Mouse (Mus musculus) midbrain, embryonic 11.5 days (tissue): Measurements from ENCODE around the gene Cdh18. TPM values are rescaled to one million over a fixed set of nuclear protein-coding genes. Genes with fewer than 3 reads are reported as not detected.
"Not testable (repeated sequence)": the region's sequence is repeated elsewhere in the genome, so short reads cannot be mapped to it uniquely, and the experiment has no call there.

Experiments used
- ATAC-seq: fragments of 200-750 bp; cut with Nextera tagmentation; 2 replicates; pipeline ENCODE4 v1.8.0; 2017; ENCODE audit warnings: moderate TSS enrichment, moderate library complexity; ENCODE audit not compliant: low FRiP score
- DNase-seq: peaks from one replicate; pipeline ENCODE4 v3.0.0; 2015; ENCODE audit warnings: low spot score; ENCODE audit errors: missing footprints
- H3K27ac ChIP-seq: fragments of 300-500 bp; sonication (generic); 2 replicates; pipeline ENCODE4 v1.5.1; 2014; ENCODE audit warnings: low read depth, low read length
- H3K27me3 ChIP-seq: fragments of 300-500 bp; sonication (generic); 2 replicates; pipeline ENCODE4 v1.6.1; 2014; ENCODE audit warnings: mild to moderate bottlenecking, low read length, moderate library complexity, mixed read lengths; ENCODE audit not compliant: control insufficient read depth, insufficient read depth
- H3K36me3 ChIP-seq: fragments of 300-500 bp; sonication (generic); 2 replicates; pipeline ENCODE4 v1.6.1; 2014; ENCODE audit warnings: mild to moderate bottlenecking, low read length, moderate library complexity, mixed read lengths; ENCODE audit not compliant: control insufficient read depth, insufficient read depth
- H3K4me1 ChIP-seq: fragments of 300-500 bp; sonication (generic); 2 replicates; pipeline ENCODE4 v1.6.1; 2014; ENCODE audit warnings: low read length; ENCODE audit not compliant: control insufficient read depth, insufficient read depth
- H3K4me2 ChIP-seq: fragments of 300-500 bp; sonication (generic); 2 replicates; pipeline ENCODE4 v1.6.1; 2014; ENCODE audit warnings: mild to moderate bottlenecking, moderate library complexity
- H3K4me3 ChIP-seq: fragments of 300-500 bp; sonication (generic); 2 replicates; pipeline ENCODE4 v1.5.1; 2014; ENCODE audit warnings: low read depth, low read length
- H3K9ac ChIP-seq: fragments of 300-500 bp; sonication (generic); 2 replicates; pipeline ENCODE4 v1.6.1; 2014; ENCODE audit warnings: low read length
- H3K9me3 ChIP-seq: fragments of 300-500 bp; sonication (generic); 2 replicates; pipeline ENCODE4 v1.6.1; 2016; ENCODE audit warnings: low read length; ENCODE audit not compliant: control insufficient read depth
- WGBS: fragments of 180-500 bp; shearing (Covaris S2); extraction: QIAGEN DNeasy Blood & Tissue Kit; methylation state at CpG from one replicate; pipeline ENCODE4 v1.1.7; 2014; 5-methylcytosine and 5-hydroxymethylcytosine counted together
- polyA plus RNA-seq: library from polyadenylated mRNA; unstranded; fragments of >200 nt; fragmentation: Nextera tagmentation; extraction: Ambion mirVana; gene quantifications from 2 replicates; pipeline ENCODE4 v1.2.1, GENCODE M21; 2014

The Cdh18 gene
- polyA plus RNA-seq, 1 experiment from 2014 or later = 0.42 TPM

GRCm38 (mm10) chr15:23230616-23231015 lies 681.8 kb downstream of the Cdh18 start:
- whole genome bisulfite sequencing = 69% methylated on average over 2 of the region's 2 CpGs
- Histone ChIP-seq H3K9ac (no peak overlapping the region), H3K36me3 (no peaks in the 10 kb centered on the region)

GRCm38 (mm10) chr15:23257751-23258440 lies 709.1 kb downstream of the Cdh18 start:
- ATAC-seq (0 out of 2 replicates have a peak, but pooled peaks have one; percentile 42), DNase-seq (no peak)
- Histone ChIP-seq H3K9ac (no peak overlapping the region), H3K27ac (no peak overlapping the region), H3K4me2 (no peak overlapping the region), H3K36me3 (no peaks in the 10 kb centered on the region), H3K4me1 (no peaks in the 10 kb centered on the region), H3K9me3 (no peaks in the 10 kb centered on the region), H3K4me3 (no peak overlapping the region), H3K27me3 (no peaks in the 10 kb centered on the region)
- WGBS = 51% methylated on average over 5 of the region's 5 CpGs

More at GRCm38 (mm10) chr15:23230616-23231015, 681.8 kb downstream of the Cdh18 start:
- ATAC-seq (no peak), DNase-seq (no peak)
- Histone ChIP-seq H3K4me2 (no peak overlapping the region), H3K4me1 (no peaks in the 10 kb centered on the region), H3K9me3 (no peaks in the 10 kb centered on the region), H3K27me3 (no peaks in the 10 kb centered on the region), H3K27ac (no peak overlapping the region), H3K4me3 (no peak overlapping the region)

DNA sequence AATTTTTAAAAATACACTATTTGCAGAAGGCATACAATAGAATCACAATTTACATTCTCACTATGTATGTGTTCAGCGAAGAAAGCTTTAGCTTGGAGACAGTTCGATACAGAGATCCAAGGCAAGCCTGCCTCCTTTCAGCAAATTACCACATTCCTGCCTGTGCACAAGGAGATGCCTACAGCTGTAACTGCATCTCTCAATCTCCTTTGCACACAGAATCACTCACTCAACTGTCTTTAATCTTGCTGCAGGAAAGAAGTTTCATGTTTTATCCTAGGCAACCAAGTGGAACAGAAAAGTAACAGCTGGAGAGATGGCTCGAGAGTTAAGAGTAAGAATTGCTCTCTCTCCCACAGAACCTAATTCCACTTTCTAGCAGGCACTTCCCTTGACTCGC lies 729.6 kb downstream of the Cdh18 start:
- no peaks in the 10 kb centered on the region for H3K4me1 ChIP-seq
- no peak overlapping the region for H3K9ac ChIP-seq
- no peaks in the 10 kb centered on the region for H3K9me3 ChIP-seq
- H3K27ac ChIP-seq = no peak overlapping the region
- no peaks in the 10 kb centered on the region for H3K36me3 ChIP-seq
- 73% methylated on average over 4 of the region's 4 CpGs for WGBS
- H3K27me3 ChIP-seq = no peaks in the 10 kb centered on the region
- ATAC-seq (no peak), DNase-seq (no peak)
- no peak overlapping the region for H3K4me2 ChIP-seq
- H3K4me3 ChIP-seq = no peak overlapping the region

DNA sequence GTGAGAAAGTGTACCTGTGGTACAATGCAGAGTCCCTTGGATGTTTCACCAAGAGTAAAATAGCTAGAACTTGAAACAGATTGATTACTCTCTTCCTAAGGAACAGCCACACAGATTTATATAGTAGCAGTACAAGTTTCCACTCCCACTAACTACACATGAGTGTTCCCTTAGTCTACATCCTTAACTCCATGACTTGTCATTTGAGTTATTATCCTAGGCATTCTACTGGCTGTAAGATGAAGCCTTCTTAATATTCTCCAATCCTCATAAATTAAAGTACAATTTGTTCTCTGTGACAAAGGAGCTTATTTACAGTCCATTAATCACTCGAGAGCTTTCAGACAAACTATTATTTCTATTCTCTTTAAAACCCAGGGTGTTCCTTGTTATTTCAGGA lies 756.2 kb downstream of the Cdh18 start:
- Histone ChIP-seq H3K4me1 (no peaks in the 10 kb centered on the region), H3K4me3 (no peak overlapping the region), H3K9me3 (no peaks in the 10 kb centered on the region), H3K36me3 (no peaks in the 10 kb centered on the region), H3K27ac (no peak overlapping the region), H3K27me3 (no peaks in the 10 kb centered on the region), H3K9ac (no peak overlapping the region), H3K4me2 (no peak overlapping the region)
- DNase-seq (no peak), ATAC-seq (no peak)
- 63% methylated on average over 1 of the region's 1 CpGs for WGBS

- H3K4me2 ChIP-seq = no peak overlapping the region
- no peak for ATAC-seq
These were observed 767.9 kb downstream of the Cdh18 start for GRCm38 (mm10) chr15:23316766-23317165.

GRCm38 (mm10) chr15:23317409-23317808 lies 768.6 kb downstream of the Cdh18 start:
- no peaks in the 10 kb centered on the region for H3K36me3 ChIP-seq

More at GRCm38 (mm10) chr15:23316766-23317165, 767.9 kb downstream of the Cdh18 start:
- no peak for DNase-seq
- no peaks in the 10 kb centered on the region for H3K4me1 ChIP-seq
- 85% methylated on average over 3 of the region's 3 CpGs for WGBS
- H3K9me3 ChIP-seq = no peaks in the 10 kb centered on the region
- no peak overlapping the region for H3K27ac ChIP-seq
- no peak overlapping the region for H3K4me3 ChIP-seq
- no peak overlapping the region for H3K9ac ChIP-seq
- no peaks in the 10 kb centered on the region for H3K27me3 ChIP-seq
- H3K36me3 ChIP-seq = no peaks in the 10 kb centered on the region

GRCm38 (mm10) chr15:23340338-23340737 lies 791.5 kb downstream of the Cdh18 start:
- H3K27ac ChIP-seq, H3K27me3 ChIP-seq, H3K36me3 ChIP-seq, H3K4me3 ChIP-seq, H3K4me1 ChIP-seq, ATAC-seq, H3K9me3 ChIP-seq, H3K9ac ChIP-seq, H3K4me2 ChIP-seq, DNase-seq: not testable (repeated sequence)
- WGBS = no CpG with 5 or more reads among the region's 4 CpGs

More at GRCm38 (mm10) chr15:23317409-23317808, 768.6 kb downstream of the Cdh18 start:
- H3K4me2 ChIP-seq = no peak overlapping the region
- DNase-seq (no peak), ATAC-seq (no peak)
- no peak overlapping the region for H3K4me3 ChIP-seq
- no peak overlapping the region for H3K9ac ChIP-seq
- H3K27ac ChIP-seq = no peak overlapping the region
- no peaks in the 10 kb centered on the region for H3K9me3 ChIP-seq
- H3K27me3 ChIP-seq = no peaks in the 10 kb centered on the region
- no peaks in the 10 kb centered on the region for H3K4me1 ChIP-seq

DNA sequence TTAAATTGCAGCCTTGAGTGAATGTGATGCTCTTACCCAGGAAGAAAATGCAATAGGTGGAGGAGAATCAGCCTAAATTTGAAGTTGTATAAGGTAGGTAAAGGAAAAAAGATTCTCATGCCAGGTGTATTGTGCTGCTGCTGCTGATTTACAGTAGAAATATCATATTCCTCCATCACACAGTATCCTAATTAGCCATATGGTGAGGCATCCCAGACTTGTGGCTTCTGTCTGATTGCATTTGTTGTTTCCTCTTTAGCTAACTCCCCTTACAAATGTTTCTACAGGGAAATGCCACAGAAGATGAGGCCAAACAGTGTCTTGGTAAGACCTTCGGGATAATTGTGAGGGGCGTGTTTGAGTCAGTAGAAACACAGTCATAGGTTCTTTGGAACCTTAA lies 802.3 kb downstream of the Cdh18 start:
- no peak for DNase-seq
- no peak for ATAC-seq
- no peak overlapping the region for H3K27ac ChIP-seq
- no peaks in the 10 kb centered on the region for H3K27me3 ChIP-seq
- no peak overlapping the region for H3K9ac ChIP-seq
- no peaks in the 10 kb centered on the region for H3K9me3 ChIP-seq
- 83% methylated on average over 2 of the region's 2 CpGs for WGBS
- no peak overlapping the region for H3K4me3 ChIP-seq
- H3K4me2 ChIP-seq = no peak overlapping the region
- no peaks in the 10 kb centered on the region for H3K4me1 ChIP-seq
- H3K36me3 ChIP-seq = no peaks in the 10 kb centered on the region

- Histone ChIP-seq H3K4me2 (no peak overlapping the region), H3K36me3 (no peaks in the 10 kb centered on the region), H3K9me3 (no peaks in the 10 kb centered on the region), H3K4me1 (no peaks in the 10 kb centered on the region), H3K4me3 (no peak overlapping the region), H3K27ac (no peak overlapping the region), H3K27me3 (no peaks in the 10 kb centered on the region), H3K9ac (no peak overlapping the region)
- DNase-seq (no peak), ATAC-seq (no peak)
- 91% methylated on average over 3 of the region's 3 CpGs for WGBS
These were observed 817.5 kb downstream of the Cdh18 start for GRCm38 (mm10) chr15:23366325-23366724.
